Mouse (Mus musculus) layer of hippocampus, postnatal 36 days (tissue): Measurements from ENCODE around the gene Cdkl3. TPM values are rescaled to one million over a fixed set of nuclear protein-coding genes. Genes with fewer than 3 reads are reported as not detected.
"Not testable (repeated sequence)": the region's sequence is repeated elsewhere in the genome, so short reads cannot be mapped to it uniquely, and the experiment has no call there.

ENCODE experiments used
- DNase-seq, 2 experiments: peaks; one replicate each; pipeline ENCODE4 v3.0.0; 2022
- total RNA-seq, 2 experiments: library from RNA; stranded (reverse); gene quantifications; 2 replicates each; pipeline ENCODE4 v1.2.3; 2021

The Cdkl3 gene
- total RNA-seq, 2 experiments from 2014 or later = 15.0 to 19.8 TPM

- no peak for DNase-seq
Observed at GRCm38 (mm10) chr11:52077939-52078338, 73.9 kb downstream of the Cdkl3 start.

- DNase-seq = no peak
Observed at GRCm38 (mm10) chr11:52079978-52080377, 76.0 kb downstream of the Cdkl3 start.

DNA sequence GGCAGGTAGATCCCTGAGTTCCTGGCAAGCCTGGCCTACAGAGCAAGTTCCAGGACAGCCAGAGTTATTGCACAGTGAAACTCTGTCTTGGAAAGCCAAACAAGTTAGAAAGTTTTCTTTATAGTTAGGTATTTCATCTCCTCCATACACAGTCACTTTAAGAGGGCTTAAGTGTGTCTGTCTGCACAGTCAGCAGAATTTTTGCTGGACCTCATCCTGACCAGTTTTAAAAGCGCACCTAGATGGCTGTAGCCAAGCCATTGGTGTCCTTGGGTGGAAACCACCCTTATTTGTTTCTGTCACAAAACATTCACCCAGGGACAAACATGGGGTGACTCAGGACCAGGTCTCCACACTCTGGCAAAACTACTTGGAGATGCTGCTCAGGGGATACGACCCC lies 76.6 kb downstream of the Cdkl3 start:
- DNase-seq = no peak

DNA sequence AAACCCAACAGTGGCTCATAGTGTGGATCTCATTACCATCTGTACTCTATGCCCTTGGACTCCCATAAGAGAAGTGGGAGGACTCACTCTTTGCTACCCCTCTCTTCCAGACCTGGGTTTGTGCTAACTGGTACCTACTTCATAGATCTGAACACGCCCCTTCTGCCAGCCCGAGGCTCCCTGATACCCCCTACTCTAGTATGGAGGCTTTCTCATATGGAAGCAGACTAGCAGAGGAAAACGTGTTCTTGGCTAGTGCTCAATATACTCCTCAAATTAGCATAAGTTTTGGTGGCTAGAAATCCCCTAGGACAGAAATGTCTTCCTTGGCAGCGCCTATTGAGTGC lies 81.8 kb downstream of the Cdkl3 start:
- DNase-seq = no peak

DNA sequence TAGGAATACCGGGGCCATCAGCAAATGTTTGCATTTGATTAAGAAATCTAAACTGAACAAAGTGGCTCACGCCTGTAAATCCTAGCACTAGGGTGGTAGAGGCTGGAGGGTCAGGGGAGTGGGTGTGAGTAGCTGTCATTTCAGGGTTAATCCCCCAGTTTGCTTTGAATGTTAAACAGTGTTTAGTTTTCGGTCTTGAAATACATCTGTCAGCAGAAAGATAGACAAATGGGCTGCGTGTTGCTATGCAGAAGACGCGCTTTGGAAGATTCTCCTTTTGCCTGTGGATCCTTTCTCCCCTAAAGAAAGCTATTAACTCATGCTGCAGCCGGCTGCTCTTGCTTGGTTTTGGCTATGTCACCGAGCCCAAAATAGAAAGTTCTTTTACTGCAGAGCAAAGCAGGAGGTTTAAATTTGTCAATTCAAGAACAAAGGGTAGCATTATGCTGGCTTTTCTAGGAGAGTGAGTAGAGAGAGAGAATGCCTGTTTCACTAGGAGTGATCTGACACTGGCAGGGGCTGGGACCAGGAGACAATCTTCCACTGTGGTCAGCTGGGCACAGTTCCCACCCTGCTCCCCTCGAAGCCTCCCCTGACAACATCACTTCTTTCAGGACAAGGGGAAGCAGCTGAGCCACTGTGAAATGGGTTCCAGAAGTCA lies 82.3 kb downstream of the Cdkl3 start:
- peak; percentile 55 to 71 for DNase-seq

DNA sequence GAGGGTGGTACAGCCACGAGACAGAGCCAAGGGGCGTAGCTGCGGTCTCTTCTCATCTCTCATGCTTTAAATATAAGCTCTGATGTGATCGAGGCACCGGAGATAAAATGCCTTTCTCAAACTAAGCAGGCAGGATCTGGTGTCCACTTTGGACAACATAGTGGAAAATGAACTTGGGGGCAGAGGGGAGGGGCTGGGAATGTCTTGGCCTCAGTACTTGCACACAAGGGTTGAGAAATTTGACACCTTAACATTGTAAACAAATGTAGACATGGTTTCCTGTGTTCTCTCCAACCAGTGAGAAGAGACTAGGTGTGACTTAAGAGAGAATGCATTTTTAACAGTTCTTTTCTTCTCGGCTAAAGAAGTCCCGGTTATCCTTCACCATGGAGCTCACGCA lies 85.3 kb downstream of the Cdkl3 start:
- DNase-seq = no peak

GRCm38 (mm10) chr11:52091261-52091660 lies 87.2 kb downstream of the Cdkl3 start:
- DNase-seq = no peak

DNA sequence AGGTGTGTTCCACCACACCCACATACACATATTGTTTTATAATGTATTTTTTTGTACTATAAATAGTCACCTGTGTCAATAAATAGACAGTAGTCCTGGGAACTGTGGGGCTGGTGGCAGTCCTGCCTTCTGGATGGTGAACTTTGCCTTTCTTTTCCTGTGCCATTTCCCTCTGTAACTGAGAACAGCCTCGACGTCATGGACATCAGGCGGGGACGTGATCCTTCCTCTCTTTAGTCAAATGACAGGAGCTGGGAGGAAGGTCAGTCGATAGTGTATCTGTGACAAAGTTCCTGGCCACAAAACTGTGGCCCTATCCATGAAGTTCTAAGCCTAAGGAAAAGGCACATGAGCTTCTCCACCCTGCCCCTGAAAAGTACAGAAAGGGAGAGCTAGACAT lies 90.5 kb downstream of the Cdkl3 start:
- no peak for DNase-seq

DNA sequence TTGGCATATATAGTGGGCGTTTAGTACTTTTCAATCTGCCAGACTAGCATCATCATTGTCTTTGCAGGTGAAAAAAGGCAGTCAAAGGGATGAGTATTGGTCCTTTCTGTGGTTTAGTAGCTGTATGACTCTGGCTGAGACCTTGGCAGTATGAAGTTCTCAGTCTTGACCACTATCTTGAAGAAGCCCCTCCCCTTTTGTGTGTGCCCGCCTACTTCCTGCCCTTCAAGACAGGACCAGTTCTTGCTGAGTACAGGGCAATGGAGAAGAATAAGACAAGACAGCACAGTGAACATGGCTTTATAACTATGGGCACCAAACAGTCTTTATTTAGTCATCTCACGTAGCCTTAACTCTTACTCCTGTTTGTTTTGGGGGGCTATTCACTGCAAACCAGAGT lies 93.0 kb downstream of the Cdkl3 start:
- no peak for DNase-seq

- DNase-seq = no peak
Observed at GRCm38 (mm10) chr11:52097596-52097995, 93.6 kb downstream of the Cdkl3 start.

DNA sequence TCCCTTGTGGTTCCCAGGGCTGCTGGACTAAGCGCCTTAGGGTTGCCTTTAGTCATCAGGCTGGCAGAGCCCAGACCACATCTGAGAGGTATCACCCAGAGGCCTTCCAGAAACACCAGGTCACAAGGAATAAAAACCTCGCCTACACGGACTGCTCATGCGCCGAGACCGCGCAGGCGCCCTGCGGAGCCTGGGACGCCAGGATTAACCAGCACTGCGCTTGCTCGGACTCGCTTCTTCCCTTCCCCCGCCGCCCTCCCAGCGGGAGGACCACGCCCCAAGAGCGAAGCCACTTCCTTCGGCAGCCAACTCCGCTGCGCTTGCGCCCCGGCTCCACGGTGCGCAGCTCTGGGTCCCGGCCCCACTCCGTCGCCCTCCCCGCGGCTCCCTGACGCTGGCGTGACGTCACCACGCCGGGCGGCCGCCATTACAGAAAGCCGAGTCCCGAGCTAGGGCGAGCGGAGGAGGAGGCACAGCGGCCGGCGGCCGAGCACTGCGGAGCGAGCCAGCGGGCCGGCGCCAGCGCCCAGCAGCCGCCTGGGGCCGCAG lies 94.5 kb downstream of the Cdkl3 start, which contains the start of gene Ppp2ca:
Gene Ppp2ca (plus strand): TSS at position 284 of the 549 bp plus-strand sequence.
- peak; percentile 99 for DNase-seq

DNA sequence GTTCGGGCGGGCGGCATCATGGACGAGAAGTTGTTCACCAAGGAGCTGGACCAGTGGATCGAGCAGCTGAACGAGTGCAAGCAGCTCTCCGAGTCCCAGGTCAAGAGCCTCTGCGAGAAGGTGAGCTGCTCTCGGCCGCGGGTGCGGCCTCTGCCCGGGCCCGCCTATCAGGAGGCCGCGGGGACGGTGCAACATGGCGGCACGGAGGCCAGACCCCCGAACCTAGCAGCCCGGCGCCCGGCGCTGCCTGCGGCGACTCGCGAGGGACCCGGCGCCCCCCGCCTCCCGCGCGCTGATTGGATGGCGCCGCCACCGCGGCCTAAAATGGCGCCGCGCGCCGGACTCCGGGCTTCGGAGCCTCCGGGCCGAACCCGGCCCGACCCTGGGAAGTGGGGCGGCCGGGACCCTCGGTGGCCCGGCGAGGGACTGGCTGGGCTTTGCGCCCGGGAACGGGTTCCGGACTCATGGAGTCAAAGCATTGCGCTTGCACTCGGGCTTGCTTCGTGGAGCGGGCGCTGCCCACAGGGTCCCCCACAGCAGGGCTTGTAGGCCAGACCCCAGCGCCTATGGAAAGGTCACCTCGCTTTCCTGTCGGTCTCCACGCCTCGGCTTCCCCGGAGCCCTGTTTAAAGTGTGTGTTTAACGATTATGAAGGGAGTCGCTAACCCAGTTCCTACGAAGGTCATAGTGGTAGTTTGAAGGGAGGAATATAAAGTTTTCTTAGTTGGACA lies 95.2 kb downstream of the Cdkl3 start:
- peak; percentile 67 to 71 for DNase-seq

- no peak for DNase-seq
Observed at GRCm38 (mm10) chr11:52099771-52100219, 95.8 kb downstream of the Cdkl3 start.

DNA sequence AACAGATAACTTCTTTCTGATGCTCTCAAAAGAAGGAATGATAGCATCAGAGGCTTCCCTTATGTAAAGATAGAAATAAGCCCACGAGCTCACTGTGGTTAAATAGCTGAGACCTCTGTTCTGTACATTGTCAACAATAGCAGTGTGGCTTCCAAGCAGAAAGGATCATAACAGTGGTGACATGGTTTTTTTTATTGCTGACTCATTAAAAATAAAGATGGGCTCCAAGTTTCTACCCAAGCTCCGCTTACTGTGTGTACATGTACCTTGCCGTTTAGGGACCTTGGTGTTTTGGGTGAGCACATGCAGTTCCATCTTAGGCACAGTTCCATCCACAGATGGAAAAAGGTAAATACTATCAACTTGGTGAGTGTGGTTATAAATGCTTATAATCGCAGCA lies 99.0 kb downstream of the Cdkl3 start:
- DNase-seq = no peak

DNA sequence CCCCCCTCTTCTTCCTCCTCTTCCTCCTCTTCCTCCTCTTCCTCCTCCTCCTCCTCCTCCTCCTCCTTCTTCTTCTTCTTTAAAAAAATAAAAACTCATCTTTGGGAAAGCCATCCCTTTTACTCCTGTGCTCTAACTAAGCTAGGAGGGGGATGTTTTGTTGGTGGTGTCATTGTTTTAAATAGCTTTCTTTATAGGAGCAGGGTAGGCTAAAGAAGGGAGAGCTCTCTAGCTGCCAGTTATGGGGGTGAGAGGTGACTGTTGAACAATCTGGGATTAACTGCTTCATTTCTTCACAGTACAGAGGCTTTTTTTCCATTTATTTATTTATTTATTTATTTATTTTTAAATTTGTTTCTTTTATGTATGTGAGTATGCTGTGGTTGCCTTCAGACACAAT lies 101.5 kb downstream of the Cdkl3 start:
- DNase-seq = no peak

- no peak for DNase-seq
Observed at GRCm38 (mm10) chr11:52106037-52106436, 102.0 kb downstream of the Cdkl3 start.

- DNase-seq = no peak
Observed at GRCm38 (mm10) chr11:52106438-52106837, 102.4 kb downstream of the Cdkl3 start.

DNA sequence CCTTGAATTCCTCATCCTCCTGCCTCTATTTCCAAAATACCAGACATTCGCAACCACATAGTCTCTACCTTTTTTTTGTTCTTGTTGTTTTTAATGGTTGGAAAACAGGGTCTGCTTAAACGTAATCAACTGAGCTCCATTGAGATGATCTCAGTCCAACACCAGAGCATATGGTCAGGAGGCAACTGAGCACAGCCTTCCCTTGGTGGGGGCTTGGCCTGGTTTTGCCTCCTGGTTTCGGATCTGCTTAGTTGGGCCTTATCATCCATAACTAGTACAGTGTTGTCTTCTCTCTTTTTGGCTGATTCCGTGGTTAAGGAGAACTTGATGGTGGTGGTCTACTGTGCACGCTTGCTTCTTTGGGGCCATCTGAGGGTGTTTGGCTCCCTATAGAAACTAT lies 104.8 kb downstream of the Cdkl3 start:
- DNase-seq = no peak

DNA sequence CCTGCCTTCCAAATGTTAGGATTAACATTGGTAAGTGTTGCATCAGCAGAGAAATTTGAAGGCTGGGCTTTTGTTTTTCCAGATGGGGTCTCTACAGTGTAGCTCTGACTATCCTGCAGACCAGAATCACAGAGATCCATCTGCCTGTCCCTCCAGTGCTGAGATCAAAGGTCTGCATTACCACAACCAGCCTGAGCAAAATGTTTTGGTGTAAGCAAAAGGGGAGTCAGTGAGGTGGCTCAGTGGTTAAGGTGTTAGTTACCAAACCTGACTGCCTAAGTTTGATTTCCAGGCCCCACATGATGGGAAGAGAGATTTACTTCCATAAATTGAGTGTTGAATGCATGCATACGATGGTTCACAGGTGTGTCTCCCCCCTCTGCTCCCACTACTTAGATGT lies 105.4 kb downstream of the Cdkl3 start:
- DNase-seq = no peak

GRCm38 (mm10) chr11:52115479-52115878 lies 111.5 kb downstream of the Cdkl3 start:
- no peak for DNase-seq

DNA sequence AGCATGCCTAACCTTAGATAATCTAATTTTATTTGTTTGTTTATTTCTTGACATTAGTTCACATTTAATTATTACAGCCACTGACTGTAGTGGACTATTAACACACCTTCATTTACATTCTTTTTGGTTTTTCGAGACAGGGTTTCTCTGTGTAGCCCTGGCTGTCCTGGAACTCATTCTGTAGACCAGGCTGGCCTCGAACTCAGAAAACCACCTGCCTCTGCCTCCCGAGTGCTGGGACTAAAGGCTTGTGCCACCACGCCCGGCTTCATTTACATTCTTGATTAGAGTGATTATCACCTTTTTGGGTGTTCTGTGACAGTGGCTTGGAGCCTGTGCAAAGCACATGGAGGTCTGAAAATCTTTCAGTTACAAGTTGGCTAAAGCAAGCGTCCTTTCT lies 112.1 kb downstream of the Cdkl3 start:
- not testable (repeated sequence) for DNase-seq

GRCm38 (mm10) chr11:52117156-52117555 lies 113.1 kb downstream of the Cdkl3 start:
- no peak for DNase-seq

DNA sequence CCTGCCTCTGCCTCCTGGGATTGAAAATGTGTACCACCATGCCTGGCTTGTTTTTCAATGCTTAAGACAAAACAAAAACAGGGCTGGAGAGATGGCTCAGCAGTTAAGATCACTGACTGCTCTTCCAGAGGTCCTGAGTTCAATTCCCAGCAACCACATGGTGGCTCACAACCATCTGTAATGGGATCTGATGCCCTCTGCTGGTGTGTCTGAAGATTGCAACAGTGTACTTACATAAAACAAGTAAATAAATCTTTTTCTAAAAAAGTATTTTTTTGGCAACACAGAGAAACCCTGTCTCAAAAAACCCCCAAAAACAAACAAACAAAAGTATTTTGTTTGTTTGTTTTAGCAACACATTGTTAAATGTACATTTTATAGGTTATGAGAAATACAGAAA lies 116.4 kb downstream of the Cdkl3 start:
- DNase-seq = not testable (repeated sequence)

GRCm38 (mm10) chr11:52122045-52122444 lies 118.0 kb downstream of the Cdkl3 start:
- no peak for DNase-seq
